Mouse (Mus musculus) lung, postnatal 25 days (tissue): ENCODE data around the gene Ccdc169.
A peak's percentile ranks its signal among the peaks of the same experiment; 100 is the strongest.

Experiments
- DNase-seq: peaks from one replicate; pipeline ENCODE4 v3.0.0; 2022; ENCODE audit warnings: low spot score

Ccdc169 gene

DNA sequence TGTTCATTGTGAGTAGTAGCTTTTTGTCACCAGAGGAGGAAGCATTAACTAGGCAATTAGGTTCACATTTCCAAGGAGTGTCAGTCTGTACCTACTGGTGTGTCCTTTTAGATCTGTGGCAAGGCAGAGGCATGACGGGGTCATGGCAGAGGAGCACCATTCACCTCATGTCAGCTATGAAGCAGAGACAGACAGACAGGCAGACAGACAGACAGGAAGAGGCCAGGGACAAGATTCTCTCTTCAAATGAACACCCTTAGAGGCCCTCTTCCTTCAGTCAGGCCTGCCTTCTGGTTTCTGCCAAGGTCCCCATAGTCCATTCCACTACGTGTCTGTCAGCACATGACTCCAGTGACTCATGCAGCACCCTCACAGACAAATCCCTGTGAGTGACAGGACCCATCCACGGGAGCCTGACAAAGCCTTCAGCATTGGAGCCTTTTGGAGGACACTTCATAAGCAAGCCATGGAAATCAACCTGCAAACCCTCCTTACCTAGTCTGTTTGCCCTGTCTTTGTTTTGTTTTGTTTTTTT lies 14.7 kb upstream of the Ccdc169 start:
- DNase-seq: no peak

- no peak for DNase-seq
These were observed 14.1 kb upstream of the Ccdc169 start for GRCm38 (mm10) chr3:55123064-55123463.

GRCm38 (mm10) chr3:55129181-55129692 lies 7.9 kb upstream of the Ccdc169 start:
- no peak for DNase-seq

- DNase-seq: no peak
These were observed 5.4 kb upstream of the Ccdc169 start for GRCm38 (mm10) chr3:55131576-55132233.

- DNase-seq: no peak
These were observed 2.7 kb downstream of the Ccdc169 start for GRCm38 (mm10) chr3:55139837-55140236.

DNA sequence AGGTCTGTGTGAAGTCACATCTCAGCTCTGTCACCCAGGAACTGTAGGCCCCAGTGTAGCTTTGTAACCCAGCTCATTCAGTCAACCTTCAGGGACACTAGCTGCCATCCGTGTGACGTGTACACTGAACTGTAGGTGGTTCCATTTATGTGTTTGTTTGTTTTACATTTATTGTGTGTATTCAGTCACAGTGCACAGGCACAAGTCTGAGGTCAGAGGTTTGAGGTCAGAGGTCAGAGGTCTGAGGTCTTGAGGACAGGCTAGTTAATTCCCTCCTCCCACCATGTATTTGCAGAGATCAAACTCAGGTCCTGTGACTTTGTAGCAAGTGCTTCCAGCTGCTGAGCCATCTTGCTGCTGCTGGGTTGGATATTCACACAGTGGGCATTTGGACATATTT lies 4.3 kb downstream of the Ccdc169 start:
- DNase-seq: no peak

GRCm38 (mm10) chr3:55144916-55145315 lies 7.8 kb downstream of the Ccdc169 start:
- no peak for DNase-seq

DNA sequence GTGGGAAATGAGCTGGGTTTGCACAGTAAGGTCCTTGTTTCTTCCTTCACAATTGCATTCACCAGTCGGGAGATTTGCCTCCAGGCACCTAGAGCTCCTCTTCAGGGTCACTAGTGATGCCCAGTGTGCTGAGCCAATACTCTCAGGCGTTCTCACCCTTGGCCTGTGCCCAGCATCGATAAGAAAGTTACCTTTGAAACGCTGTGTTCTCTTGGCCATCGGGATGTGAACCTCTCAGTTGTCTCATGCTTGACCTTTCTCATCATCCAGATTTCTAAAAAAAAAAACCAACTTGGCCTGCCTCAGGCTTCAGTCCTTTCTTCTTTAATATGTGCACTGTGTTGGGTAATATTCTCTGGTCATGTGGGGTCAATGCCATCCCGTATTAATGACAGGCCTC lies 9.3 kb downstream of the Ccdc169 start:
- DNase-seq: no peak

DNA sequence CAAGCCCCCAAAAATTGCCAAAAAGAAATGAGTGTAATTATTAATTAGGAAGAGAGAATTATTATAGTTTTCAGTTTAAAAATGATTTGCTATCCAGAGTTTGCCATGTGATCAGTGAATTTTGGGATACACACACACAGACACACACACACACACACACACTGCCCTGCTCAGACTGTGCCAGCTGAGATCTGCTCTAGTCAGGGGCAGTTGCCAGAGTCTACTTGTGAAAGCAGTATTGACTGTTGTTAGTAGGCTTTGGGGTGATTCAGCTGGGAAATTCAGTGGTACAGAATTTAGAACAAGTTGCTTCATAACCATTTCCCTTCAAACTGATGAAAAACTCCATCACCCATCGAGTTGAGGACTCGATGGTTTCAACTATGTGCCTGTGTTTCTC lies 10.0 kb downstream of the Ccdc169 start:
- no peak for DNase-seq

DNA sequence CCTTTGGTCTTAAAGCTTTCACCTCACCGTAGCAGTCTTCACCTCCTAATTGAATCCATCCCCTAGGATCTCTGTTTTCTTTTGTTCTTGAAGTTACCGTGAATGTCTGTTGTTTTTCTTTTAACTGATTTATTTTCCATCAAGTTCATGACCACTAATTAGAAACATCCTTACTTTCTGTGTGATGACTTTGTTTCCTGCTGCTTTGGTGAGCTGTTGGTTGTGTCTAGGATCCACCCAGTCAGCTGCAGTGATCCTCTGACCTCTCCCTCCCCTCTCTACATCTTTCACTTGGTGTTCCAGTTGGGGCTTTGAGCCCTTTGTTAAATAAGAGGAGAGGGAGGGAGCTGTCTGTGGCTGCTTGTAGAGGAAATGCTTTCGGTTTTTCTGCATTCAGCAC lies 11.0 kb downstream of the Ccdc169 start:
- no peak for DNase-seq

GRCm38 (mm10) chr3:55151656-55152433 lies 14.7 kb downstream of the Ccdc169 start:
- peak; percentile 32 for DNase-seq

- DNase-seq: peak; percentile 10
These were observed 15.7 kb downstream of the Ccdc169 start for GRCm38 (mm10) chr3:55152673-55153334.

DNA sequence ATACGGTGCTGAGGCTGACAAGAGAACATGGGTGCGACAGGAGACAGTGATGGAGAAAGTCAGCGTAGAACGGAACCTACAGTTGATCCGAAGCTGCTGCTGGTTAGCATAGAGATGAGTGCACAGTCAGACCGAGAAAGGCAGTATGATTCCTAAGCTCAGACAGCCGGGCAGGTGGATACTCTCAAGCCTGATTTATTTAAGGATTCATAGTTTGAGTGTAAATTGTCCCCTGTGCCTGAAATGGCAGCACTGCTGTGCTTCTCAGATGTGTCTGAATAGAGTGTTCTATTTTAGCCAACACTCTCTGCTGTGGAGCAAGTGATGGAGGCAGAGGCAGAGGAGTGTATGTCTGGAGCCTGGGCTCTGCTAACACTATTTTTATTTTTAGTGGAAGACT lies 17.0 kb downstream of the Ccdc169 start:
- no peak for DNase-seq

DNA sequence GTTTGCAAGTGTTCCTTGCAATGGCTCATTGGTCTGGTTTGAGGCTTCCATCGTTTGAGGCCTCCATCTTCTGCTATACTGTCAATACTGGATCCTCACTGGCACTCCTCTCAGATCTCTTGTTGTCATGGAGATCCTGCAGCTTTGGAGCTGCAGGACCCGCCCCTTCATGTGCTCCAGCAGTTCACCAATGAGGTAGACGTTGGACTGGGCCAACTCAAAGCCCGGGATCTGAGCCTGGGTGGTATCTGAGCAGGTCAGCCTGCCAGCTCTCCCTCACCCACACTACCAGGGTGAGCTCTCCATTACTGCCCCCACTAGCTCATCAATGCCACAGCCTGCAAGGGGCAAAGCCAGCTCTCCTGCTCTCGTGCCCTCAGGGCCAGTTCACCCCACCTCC lies 20.3 kb downstream of the Ccdc169 start:
- DNase-seq: no peak

DNA sequence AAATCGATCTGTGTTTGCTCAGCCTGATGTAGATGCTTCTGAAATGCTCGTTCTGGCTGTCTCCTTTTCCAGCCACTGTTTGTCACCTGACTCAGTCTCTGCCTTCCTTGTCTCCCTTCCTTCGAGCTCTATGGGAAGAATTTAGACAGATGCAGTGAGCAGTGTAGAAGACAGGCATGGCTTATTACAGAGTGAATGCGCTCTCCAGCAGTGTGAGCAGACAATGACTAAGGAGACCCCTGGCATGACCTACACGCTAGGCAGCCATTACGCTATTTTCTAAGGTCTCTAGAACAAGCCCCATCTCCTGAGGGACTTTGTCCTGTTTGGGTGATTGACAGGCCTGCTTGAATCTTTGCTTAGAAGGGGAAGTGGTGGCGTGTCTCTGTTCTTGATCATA lies 24.0 kb downstream of the Ccdc169 start:
- DNase-seq: no peak

- DNase-seq: no peak
These were observed 26.4 kb downstream of the Ccdc169 start for GRCm38 (mm10) chr3:55163510-55163909.

GRCm38 (mm10) chr3:55172478-55172877 lies 35.3 kb downstream of the Ccdc169 start:
- DNase-seq: no peak

- no peak for DNase-seq
These were observed 40.1 kb downstream of the Ccdc169 start for GRCm38 (mm10) chr3:55177271-55177670.

DNA sequence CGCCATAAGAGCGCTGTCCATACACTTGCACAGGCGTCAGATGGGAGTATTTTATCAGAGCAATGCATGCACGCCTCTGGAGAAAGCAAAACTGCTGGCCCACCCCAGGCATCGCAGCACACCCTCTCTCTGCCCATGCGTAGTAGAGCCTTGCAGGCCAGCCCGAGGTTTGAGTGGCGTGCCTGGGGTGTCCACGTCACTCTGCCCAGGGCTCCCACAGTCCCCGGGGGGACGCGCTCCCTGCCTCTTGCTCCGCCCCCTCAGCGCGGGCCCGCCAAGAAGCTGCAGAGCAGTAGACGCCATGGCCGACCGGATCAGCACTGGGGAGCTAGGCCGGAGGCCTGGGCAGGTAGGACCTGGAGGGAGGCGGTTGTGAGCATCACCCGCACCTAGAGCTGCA lies 44.6 kb downstream of the Ccdc169 start, which contains the start of gene Sohlh2:
TSS of gene Sohlh2 (plus strand) at position 263 of the 400 bp plus-strand sequence.
- no peak for DNase-seq

- no peak for DNase-seq
These were observed 54.5 kb downstream of the Ccdc169 start for GRCm38 (mm10) chr3:55191668-55192067.

DNA sequence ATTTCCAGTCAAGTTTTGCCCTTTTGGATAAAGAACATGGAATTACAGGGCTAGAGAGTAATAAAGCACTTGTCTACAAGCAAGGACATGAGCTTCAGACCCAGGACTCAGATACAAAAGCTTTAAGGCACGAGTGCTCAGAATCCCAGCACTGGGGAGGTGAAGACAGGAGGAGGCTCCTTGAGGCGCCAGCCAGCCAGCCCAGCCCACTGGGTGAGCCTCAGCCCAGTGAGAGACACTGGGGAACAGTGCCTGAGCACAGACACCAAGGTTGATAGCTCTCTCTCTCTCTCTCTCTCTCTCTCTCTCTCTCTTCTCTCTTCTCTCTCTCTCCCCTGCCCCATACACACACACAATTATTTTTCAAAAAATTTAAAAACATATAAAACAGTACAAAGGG lies 56.2 kb downstream of the Ccdc169 start:
- no peak for DNase-seq

- DNase-seq: no peak
These were observed 57.7 kb downstream of the Ccdc169 start for GRCm38 (mm10) chr3:55194792-55195191.
